Mouse (Mus musculus) liver, adult 2 months (tissue): ENCODE data around the gene Slfn9.
"Not testable (repeated sequence)": the region's sequence is repeated elsewhere in the genome, so short reads cannot be mapped to it uniquely, and the experiment has no call there.

Experiments used
- CTCF ChIP-seq: fragments of 200-500 bp; IDR thresholded peaks from 2 replicates; pipeline ENCODE4 v1.5.1; 2011; ENCODE audit warnings: low read depth, low read length, control low read depth
- POLR2A ChIP-seq: fragments of 200-500 bp; IDR thresholded peaks from 2 replicates; pipeline ENCODE4 v1.6.1; 2011; ENCODE audit warnings: low read length, control low read depth; ENCODE audit not compliant: insufficient read depth; ENCODE audit errors: extremely low read depth

GRCm38 (mm10) chr11:82930391-82930955 lies 61.2 kb downstream of the Slfn9 start:
- TF ChIP-seq CTCF, POLR2A: not testable (repeated sequence)
